Mouse (Mus musculus) embryonic facial prominence, embryonic 11.5 days (tissue): ENCODE results near the gene E430018J23Rik. TPM values are rescaled to one million over a fixed set of nuclear protein-coding genes. Genes with fewer than 3 reads are reported as not detected.

Experiments
- ATAC-seq: fragments of 200-750 bp; cut with Nextera tagmentation; replicated peaks from 2 replicates; pipeline ENCODE4 v1.8.0; 2017; ENCODE audit warnings: low read depth; ENCODE audit not compliant: insufficient number of reproducible peaks, low FRiP score, low TSS enrichment
- DNase-seq: peaks from one replicate; pipeline ENCODE4 v3.0.0-alpha.2; 2015; ENCODE audit warnings: low spot score
- H3K27ac ChIP-seq: fragments of 300-500 bp; sonication (generic); replicated peaks from 2 replicates; pipeline ENCODE4 v1.5.1; 2014; ENCODE audit warnings: mild to moderate bottlenecking, low read depth, low read length, control low read depth
- H3K27me3 ChIP-seq: fragments of 300-500 bp; sonication (generic); 2 replicates; pipeline ENCODE4 v1.6.1; 2014; ENCODE audit warnings: mild to moderate bottlenecking, low read length, moderate library complexity, mixed read lengths; ENCODE audit not compliant: control insufficient read depth, insufficient read depth
- H3K36me3 ChIP-seq: fragments of 300-500 bp; sonication (generic); replicated peaks from 2 replicates; pipeline ENCODE4 v1.6.1; 2014; ENCODE audit warnings: low read depth, mild to moderate bottlenecking, low read length, moderate library complexity, mixed read lengths; ENCODE audit not compliant: control insufficient read depth, insufficient read depth
- H3K4me1 ChIP-seq: fragments of 300-500 bp; sonication (generic); 2 replicates; pipeline ENCODE4 v1.6.1; 2014; ENCODE audit warnings: low read length, mixed read lengths; ENCODE audit not compliant: control insufficient read depth, insufficient read depth
- H3K4me2 ChIP-seq: fragments of 300-500 bp; sonication (generic); 2 replicates; pipeline ENCODE4 v1.6.1; 2014; ENCODE audit warnings: low read depth, mild to moderate bottlenecking, control low read depth, low read length, moderate library complexity
- H3K4me3 ChIP-seq: fragments of 300-500 bp; sonication (generic); 2 replicates; pipeline ENCODE4 v1.5.1; 2014; ENCODE audit warnings: low read depth, low read length, control low read depth
- H3K9ac ChIP-seq: fragments of 300-500 bp; sonication (generic); replicated peaks from 2 replicates; pipeline ENCODE4 v1.6.1; 2014; ENCODE audit warnings: mild to moderate bottlenecking, control low read depth, low read length
- H3K9me3 ChIP-seq: fragments of 300-500 bp; sonication (generic); replicated peaks from 2 replicates; pipeline ENCODE4 v1.6.1; 2016; ENCODE audit warnings: mild to moderate bottlenecking, low read length, inconsistent platforms, mixed read lengths; ENCODE audit not compliant: control insufficient read depth
- WGBS: fragments of 180-500 bp; shearing (Covaris S2); extraction: QIAGEN DNeasy Blood & Tissue Kit; methylation state at CpG from one replicate; pipeline ENCODE4 v1.1.7; 2014; 5-methylcytosine and 5-hydroxymethylcytosine counted together
- polyA plus RNA-seq: library from polyadenylated mRNA; unstranded; fragments of >200 nt; fragmentation: Nextera tagmentation; extraction: Ambion mirVana; gene quantifications from 2 replicates; pipeline ENCODE4 v1.2.1, GENCODE M21; 2014

Gene E430018J23Rik
- polyA plus RNA-seq, 1 experiment from 2014 or later, result 6.1 TPM

GRCm38 (mm10) chr7:127360265-127360664 lies 33.2 kb downstream of the E430018J23Rik start:
- no peaks in the 10 kb centered on the region for H3K36me3 ChIP-seq
- no peaks in the 10 kb centered on the region for H3K9me3 ChIP-seq
- ATAC-seq (no peak), DNase-seq (no peak)
- no peak overlapping the region for H3K9ac ChIP-seq
- WGBS, result 75% methylated on average over 4 of the region's 4 CpGs
- peaks cover 2% of the 10 kb centered on the region; the same call in 1 of the 2 replicates for H3K4me1 ChIP-seq
- H3K27me3 ChIP-seq, result 0 out of 2 replicates have a peak, but pooled peaks cover 2% of the 10 kb centered on the region
- no peak overlapping the region for H3K4me3 ChIP-seq
- H3K4me2 ChIP-seq, result no peak overlapping the region
- H3K27ac ChIP-seq, result no peak overlapping the region

DNA sequence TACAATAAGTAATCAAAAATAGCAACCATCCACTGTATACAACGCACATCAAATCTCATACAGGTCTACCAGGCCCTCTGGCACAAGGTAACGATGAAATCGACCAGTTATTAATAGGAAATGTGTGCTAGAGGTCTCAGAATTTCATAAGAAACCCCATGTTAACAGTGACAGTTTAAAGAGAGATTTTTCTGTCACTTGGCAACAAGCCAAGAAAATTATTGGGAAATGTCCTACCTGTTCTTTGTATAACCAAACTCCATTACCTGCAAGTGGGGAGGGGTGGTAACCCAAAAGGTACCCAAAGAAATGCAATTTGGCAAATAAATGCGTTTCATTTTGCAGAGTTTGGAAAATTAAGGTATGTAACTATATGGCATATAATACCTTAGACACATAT lies 35.0 kb downstream of the E430018J23Rik start:
- DNase-seq, result no peak
- WGBS, result 68% methylated on average over 4 of the region's 4 CpGs
- Histone ChIP-seq H3K4me2 (no peak overlapping the region), H3K9me3 (no peaks in the 10 kb centered on the region), H3K4me1 (peaks cover 1% of the 10 kb centered on the region; the same call in 1 of the 2 replicates), H3K4me3 (no peak overlapping the region), H3K27me3 (0 out of 2 replicates have a peak, but pooled peaks cover 2% of the 10 kb centered on the region), H3K27ac (no peak overlapping the region), H3K9ac (no peak overlapping the region), H3K36me3 (no peaks in the 10 kb centered on the region)
- no peak for ATAC-seq

- WGBS, result 70% methylated on average over 2 of the region's 2 CpGs
- Histone ChIP-seq H3K27ac (no peak overlapping the region), H3K9me3 (no peaks in the 10 kb centered on the region), H3K9ac (no peak overlapping the region), H3K4me2 (no peak overlapping the region), H3K27me3 (0 out of 2 replicates have a peak, but pooled peaks cover 2% of the 10 kb centered on the region), H3K36me3 (no peaks in the 10 kb centered on the region), H3K4me3 (no peak overlapping the region), H3K4me1 (no peaks in the 10 kb centered on the region)
- ATAC-seq, result no peak
- DNase-seq, result no peak
Measured at GRCm38 (mm10) chr7:127357871-127358270, 35.6 kb downstream of the E430018J23Rik start.

- no peaks in the 10 kb centered on the region for H3K4me1 ChIP-seq
- no peak overlapping the region for H3K27ac ChIP-seq
- no peak for DNase-seq
- H3K4me2 ChIP-seq, result no peak overlapping the region
- no peak overlapping the region for H3K4me3 ChIP-seq
- no peak overlapping the region for H3K9ac ChIP-seq
- no peaks in the 10 kb centered on the region for H3K27me3 ChIP-seq
- no peaks in the 10 kb centered on the region for H3K36me3 ChIP-seq
- no peaks in the 10 kb centered on the region for H3K9me3 ChIP-seq
- WGBS, result 69% methylated on average over 3 of the region's 3 CpGs
- ATAC-seq, result no peak
Measured at GRCm38 (mm10) chr7:127355796-127356195, 37.6 kb downstream of the E430018J23Rik start.

DNA sequence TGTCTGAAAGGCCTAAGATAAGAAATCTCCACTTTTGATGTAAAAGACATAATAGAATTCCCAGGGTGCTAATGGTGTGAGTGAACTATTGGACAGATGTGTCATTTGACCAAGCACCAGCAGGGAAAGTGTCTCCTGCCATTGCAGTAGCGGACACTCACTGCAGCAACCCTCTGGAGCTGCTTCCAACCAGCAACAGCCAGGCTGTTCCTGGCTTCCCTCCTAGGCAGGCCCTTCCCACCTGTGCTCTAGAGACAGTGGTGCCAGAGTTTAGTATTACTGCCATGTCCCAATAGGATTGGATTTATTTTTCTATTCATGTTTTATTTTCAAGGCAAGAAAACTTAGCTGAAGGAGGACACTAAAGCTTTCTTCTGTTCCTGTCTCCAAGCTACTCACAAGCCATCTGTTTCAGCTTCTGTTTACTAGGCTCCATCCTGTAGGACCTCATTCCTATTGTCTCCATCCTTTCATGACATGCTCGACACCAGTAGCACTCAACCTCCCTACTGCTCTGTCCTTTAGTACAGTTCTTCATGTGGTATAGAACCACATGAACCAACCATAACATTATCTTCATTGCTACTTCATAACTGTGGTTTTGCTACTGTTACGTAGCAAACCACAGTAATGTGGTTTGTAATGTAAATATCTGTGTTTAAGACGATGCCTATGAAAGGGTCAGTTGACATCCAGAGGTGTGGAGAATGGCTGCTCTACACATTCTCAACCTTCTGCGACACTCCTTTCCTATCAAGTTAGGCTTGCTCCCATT lies 42.0 kb downstream of the E430018J23Rik start:
- 87% methylated on average over 5 of the region's 5 CpGs for WGBS
- Histone ChIP-seq H3K9me3 (no peaks in the 10 kb centered on the region), H3K27me3 (no peaks in the 10 kb centered on the region), H3K4me1 (no peaks in the 10 kb centered on the region), H3K36me3 (no peaks in the 10 kb centered on the region), H3K4me2 (no peak overlapping the region), H3K4me3 (no peak overlapping the region), H3K27ac (no peak overlapping the region), H3K9ac (no peak overlapping the region)
- no peak for ATAC-seq
- no peak for DNase-seq

DNA sequence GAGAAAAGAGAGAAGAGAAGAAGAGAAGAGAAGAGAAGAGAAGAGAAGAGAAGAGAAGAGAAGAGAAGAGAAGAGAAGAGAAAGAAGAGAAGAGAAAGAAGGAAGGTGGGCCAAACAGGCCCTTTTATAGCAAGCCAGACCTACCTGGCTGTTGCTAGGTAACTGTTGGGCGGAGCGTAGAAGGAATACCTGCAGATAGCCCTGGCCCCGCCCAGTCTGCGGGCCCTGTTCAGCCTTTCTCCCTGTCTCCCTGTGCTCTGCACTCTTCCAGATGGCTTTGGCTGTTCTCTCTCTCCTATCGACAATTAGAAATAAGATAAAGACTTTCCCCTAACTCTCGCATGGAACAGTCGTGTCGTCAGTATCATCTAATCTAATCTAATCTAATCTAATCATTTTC lies 46.8 kb downstream of the E430018J23Rik start:
- 15% methylated on average over 8 of the region's 8 CpGs for WGBS
- peak; percentile 46 for DNase-seq
- peak overlapping the region; percentile 82 for H3K4me3 ChIP-seq

DNA sequence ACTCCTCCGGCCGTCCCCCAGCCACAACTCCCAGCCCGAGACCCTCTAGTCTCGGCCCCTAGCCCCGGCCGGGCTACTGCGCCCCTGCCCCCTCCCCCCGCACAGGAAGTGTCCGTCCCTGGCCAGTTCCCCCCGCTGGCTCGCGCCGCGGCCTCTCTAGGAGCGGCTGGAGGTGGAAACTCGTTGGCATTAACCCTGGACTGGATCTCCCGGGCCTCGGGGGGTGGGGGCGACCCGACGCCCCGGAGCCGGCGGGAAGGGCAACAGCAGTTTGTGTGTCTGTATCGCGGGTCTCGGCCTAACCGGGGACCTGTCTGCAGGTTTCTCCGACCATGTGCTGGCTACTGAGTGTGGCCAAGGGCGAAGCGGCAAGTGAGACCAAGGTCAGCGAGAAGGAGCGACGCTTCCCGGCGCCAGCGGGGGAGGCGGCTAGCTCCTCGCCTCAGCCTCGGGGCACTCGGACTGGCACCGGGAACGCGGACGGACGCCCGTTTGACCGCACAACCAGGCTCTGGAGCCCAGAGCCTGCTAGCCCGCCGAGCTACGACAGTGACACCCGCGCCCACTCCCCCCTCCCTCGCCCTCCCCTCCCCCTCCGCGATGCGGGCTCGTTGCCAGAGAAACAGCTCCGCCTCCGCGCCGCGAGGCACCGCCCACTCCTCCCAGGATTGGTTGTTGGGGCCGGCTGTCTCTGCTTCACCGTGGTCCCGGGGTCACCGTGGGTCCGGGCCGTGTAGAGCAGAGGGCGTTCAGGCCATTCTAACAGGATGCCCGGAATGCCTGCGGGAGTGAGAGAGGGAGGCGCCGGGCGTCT lies 47.7 kb downstream of the E430018J23Rik start, which contains the start of gene Zfp768:
Gene Zfp768 (minus strand): TSS at position 78 of the 814 bp plus-strand sequence.
- Histone ChIP-seq H3K4me2 (peak within 1 kb of the TSS; percentile 87), H3K9me3 (no peaks in the 10 kb centered on the region), H3K4me3 (peak within 1 kb of the TSS; percentile 82), H3K27ac (peak within 1 kb of the TSS; percentile 74), H3K4me1 (no peaks in the 10 kb centered on the region), H3K36me3 (peaks cover 2% of the 10 kb centered on the region; the same call in 1 of the 2 replicates), H3K27me3 (no peaks in the 10 kb centered on the region), H3K9ac (peak within 1 kb of the TSS; percentile 82)
- WGBS, result under 1% methylated on average over 70 of the region's 76 CpGs
- ATAC-seq, result peak; percentile 90
- peak; percentile 95 for DNase-seq

More for the DNA sequence above, 46.8 kb downstream of the E430018J23Rik start:
- no peak overlapping the region for H3K27ac ChIP-seq
- H3K27me3 ChIP-seq, result no peaks in the 10 kb centered on the region
- H3K36me3 ChIP-seq, result peaks cover 2% of the 10 kb centered on the region; the same call in 1 of the 2 replicates
- no peak for ATAC-seq
- no peak overlapping the region for H3K9ac ChIP-seq
- no peaks in the 10 kb centered on the region for H3K9me3 ChIP-seq
- H3K4me2 ChIP-seq, result peak overlapping the region; percentile 13; the same call in 1 of the 2 replicates
- H3K4me1 ChIP-seq, result no peaks in the 10 kb centered on the region
